Mouse (Mus musculus): ENCODE results near the gene Cep131.

Cep131 gene

GRCm38 (mm10) chr11:120019542-120020440 lies 66.8 kb downstream of the Cep131 start:
- peak; percentile 51 for DNase-seq

- DNase-seq, result no peak
These were observed 69.6 kb downstream of the Cep131 start for GRCm38 (mm10) chr11:120017011-120017410.

DNA sequence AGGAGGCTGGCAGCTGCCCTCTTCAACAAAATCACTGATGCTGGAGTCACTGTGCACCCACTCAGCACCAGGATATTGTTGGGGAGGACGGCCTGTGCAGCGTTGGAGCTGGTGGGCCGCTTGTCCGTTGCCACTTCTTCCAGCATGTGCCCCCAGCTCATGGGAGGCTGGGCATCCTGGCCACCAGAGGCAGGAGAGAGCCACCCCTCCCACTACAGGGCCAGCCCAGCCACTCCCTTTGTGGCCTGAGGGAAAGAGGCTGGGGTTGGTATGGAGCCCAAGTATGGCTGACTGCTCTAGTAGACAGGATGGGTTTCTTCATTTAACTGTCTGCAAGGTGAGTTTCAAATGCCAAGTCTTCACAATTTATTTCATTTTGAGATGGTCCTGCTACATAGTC lies 71.9 kb downstream of the Cep131 start:
- DNase-seq, result no peak

Measured in thymus, postnatal 4 days (tissue).